Mouse (Mus musculus) hindbrain, embryonic 11.5 days (tissue): ENCODE data around the gene Chmp1a. TPM values are rescaled to one million over a fixed set of nuclear protein-coding genes. Genes with fewer than 3 reads are reported as not detected.

Experiments used
- ATAC-seq: fragments of 200-750 bp; cut with Nextera tagmentation; 2 replicates; pipeline ENCODE4 v1.8.0; 2017; ENCODE audit warnings: mild to moderate bottlenecking, moderate TSS enrichment, moderate library complexity; ENCODE audit not compliant: low FRiP score
- DNase-seq: peaks from one replicate; pipeline ENCODE4 v3.0.0-alpha.2; 2015; ENCODE audit warnings: low spot score
- H3K27ac ChIP-seq: fragments of 300-500 bp; sonication (generic); 2 replicates; pipeline ENCODE4 v1.5.1; 2014; ENCODE audit warnings: mild to moderate bottlenecking, low read depth, low read length
- H3K27me3 ChIP-seq: fragments of 300-500 bp; sonication (generic); 2 replicates; pipeline ENCODE4 v1.6.1; 2014; ENCODE audit warnings: mild to moderate bottlenecking, low read length, moderate library complexity, mixed read lengths; ENCODE audit not compliant: control insufficient read depth, insufficient read depth
- H3K36me3 ChIP-seq: fragments of 300-500 bp; sonication (generic); 2 replicates; pipeline ENCODE4 v1.6.1; 2014; ENCODE audit warnings: mild to moderate bottlenecking, low read length, moderate library complexity, mixed read lengths; ENCODE audit not compliant: control insufficient read depth, insufficient read depth
- H3K4me1 ChIP-seq: fragments of 300-500 bp; sonication (generic); replicated peaks from 2 replicates; pipeline ENCODE4 v1.6.1; 2014; ENCODE audit warnings: low read length, mixed read lengths; ENCODE audit not compliant: control insufficient read depth, insufficient read depth
- H3K4me2 ChIP-seq: fragments of 300-500 bp; sonication (generic); replicated peaks from 2 replicates; pipeline ENCODE4 v1.6.1; 2014; ENCODE audit warnings: mild to moderate bottlenecking, low read depth, low read length
- H3K4me3 ChIP-seq: fragments of 300-500 bp; sonication (generic); 2 replicates; pipeline ENCODE4 v1.5.1; 2014; ENCODE audit warnings: low read depth, low read length
- H3K9ac ChIP-seq: fragments of 300-500 bp; sonication (generic); 2 replicates; pipeline ENCODE4 v1.6.1; 2014; ENCODE audit warnings: low read depth, low read length
- H3K9me3 ChIP-seq: fragments of 300-500 bp; sonication (generic); 2 replicates; pipeline ENCODE4 v1.6.1; 2016; ENCODE audit warnings: low read length; ENCODE audit not compliant: control insufficient read depth
- WGBS: fragments of 180-500 bp; shearing (Covaris S2); extraction: QIAGEN DNeasy Blood & Tissue Kit; methylation state at CpG from one replicate; pipeline ENCODE4 v1.1.7; 2014; 5-methylcytosine and 5-hydroxymethylcytosine counted together
- polyA plus RNA-seq: library from polyadenylated mRNA; unstranded; fragments of >200 nt; fragmentation: Nextera tagmentation; extraction: Ambion mirVana; gene quantifications from 2 replicates; pipeline ENCODE4 v1.2.1, GENCODE M21; 2014

Chmp1a gene
- polyA plus RNA-seq, 1 experiment from 2014 or later, result 87.7 TPM

GRCm38 (mm10) chr8:123155177-123155576 is 57.4 kb downstream of the Chmp1a start:
- Histone ChIP-seq H3K9ac (no peak overlapping the region), H3K4me2 (no peak overlapping the region), H3K4me1 (no peaks in the 10 kb centered on the region), H3K27ac (no peak overlapping the region), H3K36me3 (no peaks in the 10 kb centered on the region), H3K9me3 (no peaks in the 10 kb centered on the region), H3K27me3 (no peaks in the 10 kb centered on the region), H3K4me3 (no peak overlapping the region)
- no peak for DNase-seq
- 79% methylated on average over 5 of the region's 5 CpGs for WGBS
- ATAC-seq, result no peak

Other genes starting within 250 kb of the Chmp1a start
- gene Ankrd11, start 170.5 kb downstream of the Chmp1a start, polyA plus RNA-seq, result 52.7 and 68.2 TPM in 2 replicates
- 39.6 and 45.8 TPM in 2 replicates for gene Spg7, start 149.8 kb downstream of the Chmp1a start, polyA plus RNA-seq
- 1,308 and 1,334 TPM in 2 replicates for gene Rpl13, start 110.4 kb downstream of the Chmp1a start, polyA plus RNA-seq
- 0.10 and 0.45 TPM in 2 replicates for gene Cpne7, start 95.4 kb downstream of the Chmp1a start, polyA plus RNA-seq
- gene Sult5a1, start 54.4 kb downstream of the Chmp1a start, polyA plus RNA-seq, result 4.8 and 5.5 TPM in 2 replicates
- gene Dpep1, start 26.5 kb downstream of the Chmp1a start, polyA plus RNA-seq, result 0.43 and 0.85 TPM in 2 replicates
- 5.5 and 6.1 TPM in 2 replicates for gene Spata33, start 69 bp upstream of the Chmp1a start, polyA plus RNA-seq
- 32.3 and 34.5 TPM in 2 replicates for gene Cdk10, start 12.1 kb upstream of the Chmp1a start, polyA plus RNA-seq
- 1.8 and 2.2 TPM in 2 replicates for gene Spata2l, start 23.5 kb upstream of the Chmp1a start, polyA plus RNA-seq
- gene Zfp276, start 41.4 kb upstream of the Chmp1a start, polyA plus RNA-seq, result 18.1 and 18.6 TPM in 2 replicates
- gene Vps9d1, start 41.6 kb upstream of the Chmp1a start, polyA plus RNA-seq, result 24.9 and 28.0 TPM in 2 replicates
- gene Fanca, start 105.8 kb upstream of the Chmp1a start, polyA plus RNA-seq, result 26.9 and 35.4 TPM in 2 replicates
- gene Spire2, start 120.0 kb upstream of the Chmp1a start, polyA plus RNA-seq, result 13.1 and 13.2 TPM in 2 replicates
- gene Tcf25, start 161.0 kb upstream of the Chmp1a start, polyA plus RNA-seq, result 179 and 181 TPM in 2 replicates
- 0.11 and 0.49 TPM in 2 replicates for gene Mc1r, start 194.3 kb upstream of the Chmp1a start, polyA plus RNA-seq
- gene Tubb3, start 198.7 kb upstream of the Chmp1a start, polyA plus RNA-seq, result 950 and 1,011 TPM in 2 replicates
- gene Def8, start 210.8 kb upstream of the Chmp1a start, polyA plus RNA-seq, result 32.5 and 32.7 TPM in 2 replicates